Mouse (Mus musculus) stomach, embryonic 16.5 days (tissue): ENCODE measurements around the gene Ypel3. TPM values are rescaled to one million over a fixed set of nuclear protein-coding genes. Genes with fewer than 3 reads are reported as not detected.
"Not testable (repeated sequence)": the region's sequence is repeated elsewhere in the genome, so short reads cannot be mapped to it uniquely, and the experiment has no call there.

Source experiments
- ATAC-seq: fragments of 200-750 bp; cut with Nextera tagmentation; 2 replicates; pipeline ENCODE4 v1.8.0; 2017; ENCODE audit warnings: moderate number of reproducible peaks, moderate TSS enrichment; ENCODE audit not compliant: insufficient read depth, low FRiP score
- H3K27ac ChIP-seq: fragments of 300-500 bp; sonication (generic); 2 replicates; pipeline ENCODE4 v1.5.1; 2014; ENCODE audit warnings: low read length
- H3K27me3 ChIP-seq: fragments of 300-500 bp; sonication (generic); 2 replicates; pipeline ENCODE4 v1.6.1; 2014; ENCODE audit warnings: low read length, control low read depth, mixed read lengths; ENCODE audit not compliant: control insufficient read depth, insufficient read depth
- H3K36me3 ChIP-seq: fragments of 300-500 bp; sonication (generic); 2 replicates; pipeline ENCODE4 v1.6.1; 2014; ENCODE audit warnings: low read length; ENCODE audit not compliant: control insufficient read depth, insufficient read depth
- H3K4me1 ChIP-seq: fragments of 300-500 bp; sonication (generic); 2 replicates; pipeline ENCODE4 v1.6.1; 2014; ENCODE audit warnings: low read length, control low read depth, mixed read lengths; ENCODE audit not compliant: control insufficient read depth, insufficient read depth
- H3K4me2 ChIP-seq: fragments of 300-500 bp; sonication (generic); 2 replicates; pipeline ENCODE4 v1.6.1; 2014; ENCODE audit warnings: low read depth, low read length, mixed read lengths
- H3K4me3 ChIP-seq: fragments of 300-500 bp; sonication (generic); replicated peaks from 2 replicates; pipeline ENCODE4 v1.5.1; 2014; ENCODE audit warnings: mild to moderate bottlenecking, low read length
- H3K9ac ChIP-seq: fragments of 300-500 bp; sonication (generic); 2 replicates; pipeline ENCODE4 v1.6.1; 2014; ENCODE audit warnings: low read length
- H3K9me3 ChIP-seq: fragments of 300-500 bp; sonication (generic); replicated peaks from 2 replicates; pipeline ENCODE4 v1.6.1; 2016; ENCODE audit warnings: low read length, control low read depth; ENCODE audit not compliant: control insufficient read depth
- WGBS: fragments of 180-500 bp; shearing (Covaris S2); extraction: QIAGEN DNeasy Blood & Tissue Kit; methylation state at CpG from one replicate; pipeline ENCODE4 v1.1.7; 2014; 5-methylcytosine and 5-hydroxymethylcytosine counted together
- polyA plus RNA-seq: library from polyadenylated mRNA; unstranded; fragments of >200 nt; fragmentation: Nextera tagmentation; extraction: Ambion mirVana; gene quantifications from 2 replicates; pipeline ENCODE4 v1.2.1, GENCODE M21; 2015

The Ypel3 gene
- 60.6 and 65.9 TPM in 2 replicates for polyA plus RNA-seq

- WGBS = under 1% methylated on average over 37 of the region's 37 CpGs
- Histone ChIP-seq H3K4me2 (peak within 1 kb of the TSS; percentile 95), H3K27ac (peak within 1 kb of the TSS; percentile 89), H3K27me3 (no peaks in the 10 kb centered on the region), H3K9me3 (no peaks in the 10 kb centered on the region), H3K4me3 (peak within 1 kb of the TSS; percentile 70), H3K36me3 (no peaks in the 10 kb centered on the region), H3K9ac (peak within 1 kb of the TSS; percentile 88), H3K4me1 (peaks cover 32% of the 10 kb centered on the region)
- peak; percentile 94 for ATAC-seq
Measured at GRCm38 (mm10) chr7:126776598-126777057, at the start of gene Ypel3. TSS of gene Ypel3 (plus strand) at chr7:126776955.

GRCm38 (mm10) chr7:126730256-126730789 lies 46.4 kb upstream of the Ypel3 start:
- H3K9me3 ChIP-seq, H3K27ac ChIP-seq: not testable (repeated sequence)
- 64% methylated on average over 4 of the region's 4 CpGs for WGBS

GRCm38 (mm10) chr7:126736122-126736521 lies 40.6 kb upstream of the Ypel3 start:
- H3K4me1 ChIP-seq = no peaks in the 10 kb centered on the region
- 71% methylated on average over 8 of the region's 8 CpGs for WGBS
- H3K36me3 ChIP-seq = no peaks in the 10 kb centered on the region
- no peak for ATAC-seq
- no peaks in the 10 kb centered on the region for H3K9me3 ChIP-seq
- no peak overlapping the region for H3K27ac ChIP-seq
- no peak overlapping the region for H3K4me3 ChIP-seq
- H3K27me3 ChIP-seq = no peaks in the 10 kb centered on the region
- no peak overlapping the region for H3K4me2 ChIP-seq
- H3K9ac ChIP-seq = no peak overlapping the region

More at GRCm38 (mm10) chr7:126730256-126730789, 46.4 kb upstream of the Ypel3 start:
- H3K4me3 ChIP-seq, H3K36me3 ChIP-seq, H3K9ac ChIP-seq, H3K4me1 ChIP-seq, ATAC-seq, H3K27me3 ChIP-seq, H3K4me2 ChIP-seq: not testable (repeated sequence)

- H3K27ac ChIP-seq = no peak overlapping the region
- H3K4me3 ChIP-seq = no peak overlapping the region
- 82% methylated on average over 17 of the region's 17 CpGs for WGBS
- no peaks in the 10 kb centered on the region for H3K9me3 ChIP-seq
- ATAC-seq = no peak
- no peaks in the 10 kb centered on the region for H3K36me3 ChIP-seq
- H3K9ac ChIP-seq = no peak overlapping the region
- H3K4me2 ChIP-seq = no peak overlapping the region
- H3K27me3 ChIP-seq = no peaks in the 10 kb centered on the region
- H3K4me1 ChIP-seq = no peaks in the 10 kb centered on the region
Measured at GRCm38 (mm10) chr7:126739551-126739950, 37.2 kb upstream of the Ypel3 start.

- Histone ChIP-seq H3K4me2 (no peak overlapping the region), H3K9me3 (no peaks in the 10 kb centered on the region), H3K9ac (no peak overlapping the region), H3K4me3 (no peak overlapping the region), H3K27ac (no peak overlapping the region), H3K27me3 (no peaks in the 10 kb centered on the region), H3K4me1 (no peaks in the 10 kb centered on the region), H3K36me3 (no peaks in the 10 kb centered on the region)
- 81% methylated on average over 13 of the region's 13 CpGs for WGBS
- no peak for ATAC-seq
Measured at GRCm38 (mm10) chr7:126740132-126740735, 36.5 kb upstream of the Ypel3 start.

GRCm38 (mm10) chr7:126740977-126741376 lies 35.8 kb upstream of the Ypel3 start:
- Histone ChIP-seq H3K4me1 (no peaks in the 10 kb centered on the region), H3K9ac (no peak overlapping the region), H3K4me3 (no peak overlapping the region), H3K36me3 (no peaks in the 10 kb centered on the region), H3K27ac (no peak overlapping the region), H3K4me2 (no peak overlapping the region), H3K27me3 (no peaks in the 10 kb centered on the region), H3K9me3 (no peaks in the 10 kb centered on the region)
- no peak for ATAC-seq
- WGBS = 71% methylated on average over 5 of the region's 5 CpGs

- Histone ChIP-seq H3K27ac (no peak overlapping the region), H3K9me3 (no peaks in the 10 kb centered on the region), H3K27me3 (no peaks in the 10 kb centered on the region), H3K36me3 (no peaks in the 10 kb centered on the region), H3K4me1 (no peaks in the 10 kb centered on the region), H3K4me3 (no peak overlapping the region), H3K9ac (no peak overlapping the region), H3K4me2 (no peak overlapping the region)
- 86% methylated on average over 5 of the region's 5 CpGs for WGBS
- no peak for ATAC-seq
Measured at GRCm38 (mm10) chr7:126741452-126741851, 35.3 kb upstream of the Ypel3 start.

GRCm38 (mm10) chr7:126741964-126742482 lies 34.7 kb upstream of the Ypel3 start:
- H3K4me2 ChIP-seq = no peak overlapping the region
- no peaks in the 10 kb centered on the region for H3K9me3 ChIP-seq
- H3K36me3 ChIP-seq = no peaks in the 10 kb centered on the region
- WGBS = 91% methylated on average over 13 of the region's 13 CpGs
- H3K4me3 ChIP-seq = no peak overlapping the region
- H3K27ac ChIP-seq = no peak overlapping the region
- no peaks in the 10 kb centered on the region for H3K27me3 ChIP-seq
- ATAC-seq = no peak
- H3K4me1 ChIP-seq = no peaks in the 10 kb centered on the region
- H3K9ac ChIP-seq = no peak overlapping the region

GRCm38 (mm10) chr7:126746066-126746465 lies 30.7 kb upstream of the Ypel3 start:
- WGBS = 80% methylated on average over 12 of the region's 12 CpGs
- H3K4me3 ChIP-seq = no peak overlapping the region
- no peaks in the 10 kb centered on the region for H3K9me3 ChIP-seq
- no peaks in the 10 kb centered on the region for H3K36me3 ChIP-seq
- H3K9ac ChIP-seq = peak overlapping the region; percentile 29; the same call in 1 of the 2 replicates
- ATAC-seq = no peak
- H3K4me2 ChIP-seq = no peak overlapping the region
- H3K27me3 ChIP-seq = no peaks in the 10 kb centered on the region
- no peaks in the 10 kb centered on the region for H3K4me1 ChIP-seq
- H3K27ac ChIP-seq = 0 out of 2 replicates have a peak overlapping the region, but pooled peaks have one; percentile 57
